Mouse (Mus musculus): Measurements from ENCODE around the gene Atf7. TPM values are rescaled to one million over a fixed set of nuclear protein-coding genes. Genes with fewer than 3 reads are reported as not detected.

Gene Atf7
- polyA plus RNA-seq, 1 experiment from 2014 or later, result 23.6 TPM

DNA sequence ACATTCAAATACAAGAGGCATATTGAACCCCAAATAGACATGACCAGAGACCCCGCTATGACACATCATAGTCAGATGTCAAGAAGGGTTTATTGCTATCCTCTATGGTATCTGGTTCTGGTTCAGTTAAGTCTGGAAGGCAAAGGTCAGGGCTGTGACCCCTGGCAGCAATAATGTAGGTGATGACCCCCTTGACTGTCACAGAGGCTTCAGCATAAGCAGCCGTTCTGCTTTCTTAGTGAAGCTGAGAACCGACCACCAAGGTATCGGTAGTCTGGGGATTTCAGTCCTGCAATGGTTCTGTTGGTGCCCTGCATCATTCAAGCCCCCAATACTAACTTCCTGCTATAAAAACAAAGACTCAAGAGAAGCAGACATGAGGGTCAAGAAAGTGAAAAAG, 93.7 kb downstream of the Atf7 start:
- H3K27ac ChIP-seq, result no peak overlapping the region
- H3K4me2 ChIP-seq (replicated peaks), result no peak overlapping the region
- no peak overlapping the region for H3K4me3 ChIP-seq
- H3K36me3 ChIP-seq, result peaks cover 61% of the 10 kb centered on the region
- no peaks in the 10 kb centered on the region for H3K9me3 ChIP-seq (replicated peaks)
- H3K4me1 ChIP-seq, result no peaks in the 10 kb centered on the region
- 87% methylated on average over 4 of the region's 4 CpGs for WGBS
- H3K9ac ChIP-seq, result no peak overlapping the region
- no peak for ATAC-seq (ENCODE audit: low FRiP score)
- no peaks in the 10 kb centered on the region for H3K27me3 ChIP-seq

GRCm38 (mm10) chr15:102530566-102530965, 94.7 kb downstream of the Atf7 start:
- Histone ChIP-seq H3K27ac (no peak overlapping the region), H3K27me3 (no peaks in the 10 kb centered on the region), H3K36me3 (peaks cover 53% of the 10 kb centered on the region), H3K9ac (no peak overlapping the region), H3K4me3 (no peak overlapping the region), H3K4me1 (no peaks in the 10 kb centered on the region), H3K9me3 (replicated peaks) (no peaks in the 10 kb centered on the region), H3K4me2 (replicated peaks) (no peak overlapping the region)
- WGBS, result 81% methylated on average over 4 of the region's 4 CpGs
- ATAC-seq (ENCODE audit: low FRiP score), result no peak

DNA sequence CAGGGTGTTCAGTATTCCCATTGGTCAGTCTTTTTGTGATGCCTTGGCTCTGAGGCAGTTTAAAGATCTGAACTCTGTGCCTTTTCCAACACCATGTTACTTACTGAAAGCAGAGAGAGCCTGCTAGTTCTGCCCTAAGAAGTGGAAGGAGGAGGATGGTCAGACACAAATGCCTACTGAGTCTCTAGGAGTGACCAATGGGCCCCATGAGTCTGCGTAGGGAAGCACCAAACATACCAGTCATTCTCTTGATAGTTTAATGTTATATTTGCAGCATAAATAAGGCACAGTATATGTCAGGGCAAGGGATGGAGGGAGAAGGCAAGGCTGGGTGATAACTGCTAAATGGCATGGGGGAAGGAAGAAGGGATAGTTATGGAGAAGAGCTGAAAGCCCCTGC, 96.9 kb downstream of the Atf7 start:
- WGBS, result 100% methylated on average over 1 of the region's 1 CpGs
- ATAC-seq (ENCODE audit: low FRiP score), result no peak

DNA sequence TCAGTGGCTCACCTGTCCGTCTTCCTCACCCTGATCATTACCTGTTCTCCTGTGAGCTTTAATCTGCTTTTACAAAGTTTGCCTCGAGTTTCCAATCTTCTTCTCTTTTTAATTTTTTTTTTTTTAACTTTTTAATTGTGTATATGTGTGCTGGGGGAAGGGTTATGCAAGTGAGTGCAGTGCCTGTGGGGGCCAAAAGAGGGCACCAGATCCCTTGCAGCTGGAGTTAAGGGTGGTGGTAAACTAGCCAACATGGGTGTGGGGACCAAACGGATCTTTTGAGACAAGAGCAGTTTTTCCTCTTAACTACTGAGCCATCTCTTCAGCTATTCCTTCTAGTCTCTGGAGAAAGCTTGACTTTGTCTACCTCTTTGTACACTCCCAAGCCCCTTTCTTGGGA, 97.3 kb downstream of the Atf7 start:
- Histone ChIP-seq H3K9ac (no peak overlapping the region), H3K27ac (no peak overlapping the region), H3K9me3 (replicated peaks) (no peaks in the 10 kb centered on the region), H3K4me2 (replicated peaks) (no peak overlapping the region), H3K36me3 (peaks cover 48% of the 10 kb centered on the region), H3K4me3 (no peak overlapping the region), H3K27me3 (no peaks in the 10 kb centered on the region), H3K4me1 (no peaks in the 10 kb centered on the region)
- ATAC-seq (ENCODE audit: low FRiP score), result no peak
- WGBS, result 80% methylated on average over 3 of the region's 3 CpGs

More for the DNA sequence above, 96.9 kb downstream of the Atf7 start:
- Histone ChIP-seq H3K4me3 (no peak overlapping the region), H3K9me3 (replicated peaks) (no peaks in the 10 kb centered on the region), H3K27me3 (no peaks in the 10 kb centered on the region), H3K4me1 (no peaks in the 10 kb centered on the region), H3K36me3 (peaks cover 52% of the 10 kb centered on the region), H3K4me2 (replicated peaks) (no peak overlapping the region), H3K27ac (no peak overlapping the region), H3K9ac (no peak overlapping the region)

DNA sequence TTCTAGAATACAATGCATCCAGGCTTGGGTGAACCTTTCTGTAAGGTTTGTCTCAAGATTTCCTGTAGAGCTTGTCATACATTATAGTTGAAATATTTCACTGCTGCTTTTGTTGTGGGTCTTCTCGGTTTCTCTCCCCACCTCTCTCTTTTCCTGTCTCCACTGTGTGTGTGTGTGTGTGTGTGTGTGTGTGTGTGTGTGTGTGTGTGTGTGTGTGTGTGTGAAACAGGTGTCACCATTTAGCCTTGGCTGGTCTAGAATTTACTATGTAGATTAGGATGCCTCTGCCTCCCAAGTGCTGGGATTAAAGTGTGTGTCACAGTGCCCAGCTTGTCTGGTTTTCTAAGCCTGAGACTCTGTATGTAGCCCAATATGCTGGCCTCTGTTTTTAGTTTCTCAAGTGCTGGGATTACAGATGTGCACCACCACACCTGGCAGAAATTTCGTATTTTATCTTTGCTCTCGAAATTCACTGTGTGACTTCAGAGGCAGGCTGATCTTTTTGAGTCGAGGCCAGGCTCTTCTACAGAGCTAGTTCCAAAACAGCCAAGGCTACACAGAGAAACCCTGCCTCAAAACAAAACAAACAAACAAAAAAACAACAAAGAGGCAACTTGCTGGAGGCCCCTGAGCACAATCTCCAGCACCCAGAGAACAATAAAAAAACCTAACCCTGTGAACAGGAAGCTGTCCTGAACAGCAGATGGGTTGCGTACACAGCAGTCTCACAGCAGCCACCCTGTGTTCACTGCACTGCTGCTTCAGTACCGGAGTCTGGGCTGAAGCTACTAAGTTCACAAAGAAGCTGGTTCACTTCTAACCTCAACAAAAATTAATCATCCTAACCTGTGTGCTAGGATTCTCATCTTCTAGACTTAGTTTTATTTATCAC, 98.9 kb downstream of the Atf7 start:
- Histone ChIP-seq H3K4me3 (no peak overlapping the region), H3K27ac (no peak overlapping the region), H3K4me1 (no peaks in the 10 kb centered on the region), H3K9me3 (replicated peaks) (no peaks in the 10 kb centered on the region), H3K4me2 (replicated peaks) (no peak overlapping the region), H3K27me3 (no peaks in the 10 kb centered on the region), H3K36me3 (peaks cover 55% of the 10 kb centered on the region), H3K9ac (no peak overlapping the region)
- no peak for ATAC-seq (ENCODE audit: low FRiP score)
- WGBS, result 93% methylated on average over 6 of the region's 6 CpGs

GRCm38 (mm10) chr15:102524892-102525485, 100.3 kb downstream of the Atf7 start, which contains the start of gene Npff:
Npff (minus strand) TSS chr15:102524942.
- Histone ChIP-seq H3K9me3 (replicated peaks) (no peaks in the 10 kb centered on the region), H3K9ac (no peak within 1 kb of the TSS), H3K4me3 (no peak within 1 kb of the TSS), H3K4me1 (peaks cover 3% of the 10 kb centered on the region; the same call in 1 of the 2 replicates), H3K4me2 (replicated peaks) (no peak within 1 kb of the TSS), H3K27ac (0 out of 2 replicates have a peak within 1 kb of the TSS, but pooled peaks have one; percentile 13), H3K36me3 (peaks cover 48% of the 10 kb centered on the region), H3K27me3 (no peaks in the 10 kb centered on the region)
- 9% methylated on average over 3 of the region's 3 CpGs for WGBS
- 0 out of 2 replicates have a peak, but pooled peaks have one; percentile 29 for ATAC-seq (ENCODE audit: low FRiP score)

DNA sequence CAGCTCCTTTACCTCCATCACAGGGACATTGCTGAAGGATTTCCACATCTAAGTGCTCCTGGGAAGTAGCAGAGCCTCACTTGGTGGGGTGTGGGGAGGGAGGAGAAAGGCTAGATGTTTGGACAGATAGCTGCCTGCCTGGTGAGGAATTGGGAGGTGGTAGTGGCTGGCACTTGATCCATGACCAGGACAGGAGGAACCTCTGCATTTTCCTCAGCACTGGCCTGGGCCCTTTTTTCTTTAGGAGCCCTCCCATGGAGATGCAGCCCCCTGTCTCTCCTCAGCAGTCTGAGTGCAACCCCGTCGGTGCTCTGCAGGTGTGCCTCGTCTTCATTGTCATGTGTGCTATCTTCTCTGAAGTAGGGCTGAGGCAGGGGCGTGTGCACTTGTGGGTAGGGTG, 103.8 kb downstream of the Atf7 start:
- Histone ChIP-seq H3K36me3 (peaks cover 27% of the 10 kb centered on the region), H3K4me3 (no peak overlapping the region), H3K27me3 (no peaks in the 10 kb centered on the region), H3K4me1 (peaks cover 17% of the 10 kb centered on the region), H3K4me2 (replicated peaks) (no peak overlapping the region), H3K9me3 (replicated peaks) (no peaks in the 10 kb centered on the region), H3K27ac (no peak overlapping the region), H3K9ac (no peak overlapping the region)
- WGBS, result 77% methylated on average over 4 of the region's 4 CpGs
- ATAC-seq (ENCODE audit: low FRiP score), result no peak

GRCm38 (mm10) chr15:102520416-102520815, 104.8 kb downstream of the Atf7 start:
- Histone ChIP-seq H3K9ac (no peak overlapping the region), H3K36me3 (peaks cover 27% of the 10 kb centered on the region), H3K9me3 (replicated peaks) (no peaks in the 10 kb centered on the region), H3K4me2 (replicated peaks) (no peak overlapping the region), H3K27me3 (no peaks in the 10 kb centered on the region), H3K4me3 (no peak overlapping the region), H3K4me1 (peaks cover 26% of the 10 kb centered on the region), H3K27ac (no peak overlapping the region)
- 92% methylated on average over 4 of the region's 4 CpGs for WGBS
- ATAC-seq (ENCODE audit: low FRiP score), result no peak

DNA sequence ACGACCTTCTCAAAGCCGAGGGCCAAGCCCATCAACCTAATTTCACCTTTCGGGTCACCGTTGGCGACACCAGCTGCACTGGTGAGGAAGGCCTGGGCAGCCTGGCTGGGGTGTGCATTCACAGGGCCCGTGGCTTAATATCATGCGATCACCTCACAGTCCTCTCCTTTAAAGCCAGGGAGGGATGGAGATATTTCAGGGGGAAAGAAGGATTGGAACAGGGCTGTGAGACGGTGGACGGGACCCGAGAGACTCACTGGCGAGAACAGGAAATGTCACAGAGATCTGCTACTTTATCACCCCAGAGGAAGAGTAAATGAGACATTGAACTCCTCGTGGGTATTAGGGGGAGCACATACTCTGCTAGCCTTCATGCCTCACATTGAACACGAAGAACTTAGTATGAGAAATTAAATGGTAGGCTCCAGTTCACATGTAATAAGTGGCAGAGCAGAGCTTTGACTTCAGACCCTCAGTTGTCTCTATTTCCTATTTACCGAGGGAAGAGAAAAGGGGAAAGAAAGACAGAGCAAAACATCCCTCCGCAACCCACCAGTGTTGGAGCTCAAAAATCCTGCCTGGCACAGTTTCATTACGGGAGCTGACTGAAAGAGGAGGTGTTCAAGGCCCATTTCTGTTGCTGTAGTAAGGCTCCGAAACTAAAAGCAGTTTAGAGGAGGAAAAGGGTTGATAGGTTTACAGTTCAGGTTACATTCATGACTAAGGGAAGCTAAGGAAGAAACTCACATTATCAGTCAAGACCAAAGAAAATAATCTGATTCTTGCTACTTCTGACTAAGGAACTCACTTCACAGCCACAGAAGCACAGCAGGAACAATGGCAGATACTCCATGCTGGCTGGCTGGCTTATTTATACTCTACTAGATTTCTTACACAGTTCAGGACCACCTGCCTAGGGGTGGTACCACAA, 105.8 kb downstream of the Atf7 start:
- no peaks in the 10 kb centered on the region for H3K27me3 ChIP-seq
- H3K27ac ChIP-seq, result no peak overlapping the region
- peak overlapping the region; percentile 55 for H3K4me3 ChIP-seq
- H3K4me2 ChIP-seq (replicated peaks), result peak overlapping the region; percentile 82
- WGBS, result 71% methylated on average over 17 of the region's 17 CpGs
- peaks cover 26% of the 10 kb centered on the region for H3K36me3 ChIP-seq
- H3K4me1 ChIP-seq, result peaks cover 35% of the 10 kb centered on the region
- ATAC-seq (ENCODE audit: low FRiP score), result no peak
- peak overlapping the region; percentile 79 for H3K9ac ChIP-seq
- no peaks in the 10 kb centered on the region for H3K9me3 ChIP-seq (replicated peaks)

DNA sequence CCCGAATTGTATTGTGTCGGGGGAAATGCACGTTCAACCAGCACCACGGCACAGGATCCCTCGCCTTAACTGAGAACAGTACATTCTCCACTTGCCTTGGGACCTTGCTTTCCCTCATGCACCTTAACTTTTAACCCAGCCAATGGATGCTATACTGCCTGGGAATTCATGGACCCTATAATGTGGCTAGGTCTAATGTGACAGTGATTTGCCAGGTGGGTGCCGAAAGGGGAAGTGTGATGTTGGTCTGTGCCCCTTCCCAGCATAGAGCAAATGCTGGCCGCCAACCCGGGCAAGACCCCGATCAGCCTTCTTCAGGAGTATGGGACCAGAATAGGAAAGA, 106.4 kb downstream of the Atf7 start:
- WGBS, result 17% methylated on average over 9 of the region's 9 CpGs
- no peaks in the 10 kb centered on the region for H3K9me3 ChIP-seq (replicated peaks)
- H3K4me2 ChIP-seq (replicated peaks), result peak overlapping the region; percentile 82
- peak overlapping the region; percentile 55 for H3K4me3 ChIP-seq
- peak overlapping the region; percentile 99 for H3K27ac ChIP-seq
- no peak; the same call in 1 of the 2 replicates for ATAC-seq (ENCODE audit: low FRiP score)
- H3K27me3 ChIP-seq, result no peaks in the 10 kb centered on the region
- peaks cover 19% of the 10 kb centered on the region for H3K36me3 ChIP-seq
- peak overlapping the region; percentile 79 for H3K9ac ChIP-seq
- H3K4me1 ChIP-seq, result peaks cover 39% of the 10 kb centered on the region

DNA sequence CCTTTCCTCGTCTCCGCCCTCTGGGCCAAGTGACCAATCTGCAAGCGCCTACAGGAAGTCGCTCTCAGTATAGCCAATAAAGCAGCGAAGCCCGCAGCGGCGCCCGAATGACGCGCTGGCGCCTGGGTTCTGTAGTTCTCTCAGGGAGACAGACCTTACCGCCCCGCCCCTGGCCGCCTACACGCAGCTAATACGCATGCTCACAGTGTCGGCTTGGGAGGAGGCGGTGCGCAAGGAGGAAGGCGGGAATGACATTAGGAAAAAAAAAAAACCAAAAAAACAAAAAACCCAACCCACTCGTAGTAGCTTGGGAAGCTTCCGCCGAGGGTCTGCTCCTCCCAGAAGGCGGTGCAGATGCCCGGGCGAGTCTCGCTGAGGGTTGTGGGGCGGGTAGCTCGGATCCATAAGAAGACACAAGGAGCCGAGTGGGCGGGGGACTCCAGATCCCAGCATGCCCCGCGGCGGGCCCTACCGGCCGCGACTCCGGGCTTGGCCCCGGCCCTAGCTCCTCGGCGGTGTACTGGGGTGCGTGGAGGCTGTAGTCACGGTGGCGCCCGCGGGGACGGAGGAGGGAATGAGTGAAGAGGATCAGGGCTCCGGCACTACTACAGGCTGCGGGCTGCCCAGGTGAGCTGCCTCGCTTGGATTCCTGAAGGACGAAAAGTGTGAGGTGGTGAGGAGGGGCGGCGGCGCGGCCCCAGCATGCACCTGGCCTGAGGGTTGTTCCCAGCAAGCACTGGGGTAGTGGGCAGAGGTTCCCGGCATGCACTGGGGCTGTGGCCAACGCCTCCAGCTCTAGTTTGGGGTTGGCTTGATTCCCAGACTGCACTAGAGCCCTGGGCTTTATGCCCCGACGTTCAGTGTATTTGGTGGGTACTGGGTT, 107.0 kb downstream of the Atf7 start, which contains the start of gene Tarbp2:
Gene Tarbp2, plus strand, starts transcription at position 217 of the 883 bp plus-strand sequence.
- Histone ChIP-seq H3K4me2 (replicated peaks) (peak within 1 kb of the TSS; percentile 82), H3K36me3 (peaks cover 16% of the 10 kb centered on the region), H3K27ac (peak within 1 kb of the TSS; percentile 99), H3K4me1 (peaks cover 40% of the 10 kb centered on the region), H3K9me3 (replicated peaks) (no peaks in the 10 kb centered on the region), H3K27me3 (no peaks in the 10 kb centered on the region), H3K9ac (peak within 1 kb of the TSS; percentile 88), H3K4me3 (peak within 1 kb of the TSS; percentile 55)
- peak; percentile 93 for ATAC-seq (ENCODE audit: low FRiP score)
- WGBS, result 1% methylated on average over 58 of the region's 60 CpGs

All from hindbrain, embryonic 12.5 days (tissue).